Mouse (Mus musculus) embryonic fibroblast, embryonic 13.5 days (primary cell): Measurements from ENCODE around the gene Psmc5. TPM values are rescaled to one million over a fixed set of nuclear protein-coding genes. Genes with fewer than 3 reads are reported as not detected.
"Not testable (repeated sequence)": the region's sequence is repeated elsewhere in the genome, so short reads cannot be mapped to it uniquely, and the experiment has no call there.

ENCODE experiments used
- H3K27ac ChIP-seq: 2 replicates; pipeline ENCODE4 v1.5.1; 2012; ENCODE audit warnings: low read length, control low read depth, inconsistent platforms; ENCODE audit not compliant: insufficient read depth
- H3K4me1 ChIP-seq: 2 replicates; pipeline ENCODE4 v1.6.1; 2011; ENCODE audit warnings: low read length; ENCODE audit not compliant: control insufficient read depth, insufficient read depth
- H3K4me3 ChIP-seq: 2 replicates; pipeline ENCODE4 v1.5.1; 2011; ENCODE audit warnings: mild to moderate bottlenecking, control low read depth, low read length; ENCODE audit not compliant: insufficient read depth
- CTCF ChIP-seq: IDR thresholded peaks from 2 replicates; pipeline ENCODE4 v1.5.1; 2011; ENCODE audit warnings: mild to moderate bottlenecking, control low read depth, low read length, moderate library complexity, borderline replicate concordance; ENCODE audit not compliant: insufficient read depth
- POLR2A ChIP-seq: IDR thresholded peaks from 2 replicates; pipeline ENCODE4 v1.6.1; 2011; ENCODE audit warnings: low read depth, mild to moderate bottlenecking, control low read depth, low read length, moderate library complexity
- polyA plus RNA-seq: library from polyadenylated mRNA; stranded (reverse); fragments of >200 nt; gene quantifications from 2 replicates; pipeline ENCODE4 v1.2.4, GENCODE M21; 2011; ENCODE audit warnings: low read depth; ENCODE audit not compliant: missing spikeins, insufficient read length

Psmc5 gene
- 141 and 156 TPM in 2 replicates for polyA plus RNA-seq

GRCm38 (mm10) chr11:106255685-106256451, at the start of gene Psmc5, which contains the start of gene Ftsj3:
Psmc5 (plus strand) TSS chr11:106256154.
Ftsj3 (minus strand) TSS chr11:106256079.
- TF ChIP-seq CTCF = no peak
- peak; percentile 98 for TF ChIP-seq POLR2A
- H3K4me1 ChIP-seq = peaks cover 4% of the 10 kb centered on the region; the same call in 1 of the 2 replicates
- peak within 1 kb of the TSS; percentile 79 for H3K27ac ChIP-seq
- peak within 1 kb of the TSS; percentile 95 for H3K4me3 ChIP-seq

DNA sequence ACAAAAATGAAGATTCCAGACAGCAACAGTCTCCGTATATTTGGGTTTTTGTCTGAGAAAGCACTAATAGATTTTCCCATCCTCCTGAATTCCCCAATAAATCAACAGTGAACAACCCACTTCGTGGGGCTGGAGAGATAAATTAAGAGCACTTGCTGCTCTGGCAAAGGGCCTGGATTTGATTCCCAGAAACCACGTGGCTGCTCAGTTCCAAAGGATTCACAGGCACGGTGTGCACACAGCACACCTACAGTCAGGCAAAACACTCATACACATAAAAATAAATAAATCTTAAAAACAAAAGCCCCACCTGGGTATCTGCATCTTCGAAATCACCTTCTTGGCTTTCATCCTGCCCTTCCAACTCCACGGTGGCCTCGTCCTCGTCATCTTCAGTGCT, 43.2 kb upstream of the Psmc5 start:
- TF ChIP-seq CTCF (no peak), POLR2A (no peak)
- H3K4me3 ChIP-seq = no peak overlapping the region
- no peak overlapping the region for H3K27ac ChIP-seq
- H3K4me1 ChIP-seq = no peaks in the 10 kb centered on the region

GRCm38 (mm10) chr11:106214856-106215255, 41.1 kb upstream of the Psmc5 start:
- TF ChIP-seq POLR2A (no peak), CTCF (no peak)
- no peaks in the 10 kb centered on the region for H3K4me1 ChIP-seq

GRCm38 (mm10) chr11:106215450-106215859, 40.5 kb upstream of the Psmc5 start:
- no peaks in the 10 kb centered on the region for H3K4me1 ChIP-seq
- TF ChIP-seq POLR2A = no peak
- TF ChIP-seq CTCF = no peak
- peak overlapping the region; percentile 91 for H3K4me3 ChIP-seq
- peak overlapping the region; percentile 63; the same call in 1 of the 2 replicates for H3K27ac ChIP-seq

More at GRCm38 (mm10) chr11:106214856-106215255, 41.1 kb upstream of the Psmc5 start:
- Histone ChIP-seq H3K4me3 (peak overlapping the region; percentile 91), H3K27ac (no peak overlapping the region)

- peak; percentile 95 for TF ChIP-seq POLR2A
- no peak for TF ChIP-seq CTCF
- no peaks in the 10 kb centered on the region for H3K4me1 ChIP-seq
- peak within 1 kb of the TSS; percentile 96 for H3K27ac ChIP-seq
- H3K4me3 ChIP-seq = peak within 1 kb of the TSS; percentile 91
Measured at GRCm38 (mm10) chr11:106215927-106216729, 39.8 kb upstream of the Psmc5 start, which contains the start of gene Ccdc47. Ccdc47 (minus strand) TSS chr11:106216344.

DNA sequence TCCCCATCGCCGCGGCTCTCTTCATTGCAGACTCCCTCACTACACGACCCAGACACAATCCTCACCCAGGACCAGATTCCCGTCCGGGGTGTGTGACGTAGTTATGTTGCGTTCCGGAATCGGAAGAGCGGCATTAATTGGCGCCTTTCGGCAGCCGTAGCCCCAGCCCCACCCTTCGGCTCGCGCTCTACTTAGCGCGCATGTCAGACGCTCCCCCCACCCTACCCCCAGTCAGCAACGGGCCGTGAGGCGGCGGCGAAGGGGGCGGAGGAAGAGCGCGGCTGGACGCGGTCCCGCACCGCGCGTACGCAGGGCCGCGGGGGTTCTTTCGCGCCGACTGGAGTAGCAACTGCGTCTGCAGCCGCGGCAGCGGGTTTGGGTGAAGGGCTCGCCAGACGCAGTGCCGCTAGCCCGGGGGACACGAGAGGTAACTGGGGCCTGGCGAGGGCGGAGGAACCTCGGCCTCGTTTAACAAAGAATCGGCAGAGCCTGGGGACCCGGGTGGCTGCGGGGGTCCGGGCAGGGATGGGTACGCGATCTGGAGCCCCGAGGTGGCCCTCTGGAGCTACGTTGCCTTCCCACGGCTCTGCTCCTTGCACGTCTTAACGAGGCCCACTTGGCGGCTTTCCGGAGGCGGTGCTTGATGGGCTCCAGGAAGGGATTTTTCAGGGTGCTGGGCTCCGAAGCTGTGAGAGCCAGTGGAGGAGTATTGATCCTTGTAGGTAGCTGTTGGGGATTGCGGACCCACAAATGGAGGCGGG, 39.0 kb upstream of the Psmc5 start, which contains the start of gene Ddx42:
Gene Ddx42, plus strand, starts transcription at position 197 of the 761 bp plus-strand sequence.
- Histone ChIP-seq H3K4me3 (peak within 1 kb of the TSS; percentile 91), H3K4me1 (no peaks in the 10 kb centered on the region), H3K27ac (peak within 1 kb of the TSS; percentile 96)
- no peak for TF ChIP-seq CTCF
- peak; percentile 78 for TF ChIP-seq POLR2A

- Histone ChIP-seq H3K4me3 (no peak overlapping the region), H3K4me1 (no peaks in the 10 kb centered on the region), H3K27ac (no peak overlapping the region)
- TF ChIP-seq POLR2A (no peak), CTCF (no peak)
Measured at GRCm38 (mm10) chr11:106220603-106221002, 35.4 kb upstream of the Psmc5 start.

DNA sequence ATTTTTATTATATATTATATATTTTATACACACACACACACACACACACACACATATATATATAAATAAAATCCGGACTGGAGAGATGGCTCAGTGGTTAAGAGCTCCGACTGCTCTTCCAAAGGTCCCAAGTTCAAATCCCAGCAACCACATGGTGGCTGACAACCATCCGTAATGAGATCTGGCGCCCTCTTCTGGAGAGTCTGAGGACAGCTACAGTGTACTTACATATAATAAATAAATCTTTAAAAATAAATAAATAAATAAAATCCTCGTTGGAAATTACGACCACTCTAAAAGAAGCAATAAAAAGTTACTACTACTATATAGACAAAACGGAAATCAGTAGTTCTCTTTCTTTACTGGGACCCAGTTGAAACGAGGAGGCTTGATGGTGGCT, 22.0 kb upstream of the Psmc5 start:
- not testable (repeated sequence) for H3K27ac ChIP-seq, H3K4me3 ChIP-seq, H3K4me1 ChIP-seq

DNA sequence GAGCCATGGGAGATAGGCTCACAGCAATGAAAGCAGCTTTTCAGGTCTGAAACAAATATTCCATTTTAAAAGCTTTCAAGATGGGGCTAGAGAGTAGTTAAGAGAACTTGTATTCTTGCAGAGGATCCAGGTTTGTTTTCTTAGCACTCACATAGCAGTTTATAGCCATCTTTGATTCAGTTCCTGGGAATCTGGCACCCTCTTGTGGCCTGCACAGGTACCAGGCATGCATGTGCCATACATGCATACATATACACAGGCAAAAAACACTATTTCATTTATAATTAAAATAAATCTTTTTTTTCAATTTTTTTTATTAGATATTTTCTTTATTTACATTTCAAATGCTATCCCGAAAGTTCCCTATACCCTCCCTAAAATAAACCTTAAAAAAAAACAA, 9.1 kb upstream of the Psmc5 start:
- Histone ChIP-seq H3K4me3 (no peak overlapping the region), H3K27ac (no peak overlapping the region), H3K4me1 (no peaks in the 10 kb centered on the region)
- TF ChIP-seq POLR2A (no peak), CTCF (peak; percentile 42; the same call in 1 of the 2 replicates)
